Mouse (Mus musculus) kidney, adult 2 months (tissue): ENCODE measurements at regions not wholly inside any gene's neighbourhood (a gene's known extent, or its start where the extent isn't known, plus 50 kb on each side); places are given as distances from the start of the nearest gene placed in this dataset.

Source experiments
- CTCF ChIP-seq: fragments of 200-500 bp; conservative IDR thresholded peaks from 2 replicates; pipeline ENCODE4 v1.5.1; 2011; ENCODE audit warnings: low read depth, mild to moderate bottlenecking, control low read depth, low read length, moderate library complexity, mixed read lengths; ENCODE audit not compliant: insufficient read depth, insufficient read length
- POLR2A ChIP-seq: fragments of 200-500 bp; IDR thresholded peaks from one replicate; pipeline ENCODE4 v1.6.1; 2011; ENCODE audit warnings: low read depth, low read length, control low read depth

GRCm38 (mm10) chr11:89232884-89233480 lies 69.2 kb downstream of the Nog start:
- TF ChIP-seq POLR2A (no peak), CTCF (no peak)
